Mouse (Mus musculus): ENCODE measurements around the gene Pnpla1.

GRCm38 (mm10) chr17:28816875-28817811 is 41.1 kb upstream of the Pnpla1 start:
- TF ChIP-seq EP300 (optimal IDR thresholded peaks at IDR 0.05) (no peak), CTCF (IDR thresholded peaks at IDR 0.05; ENCODE audit: low read depth) (no peak)

Measured in stomach, postnatal 0 days (tissue).